Mouse (Mus musculus) midbrain, postnatal 0 days (tissue): ENCODE measurements around the gene Epor. TPM values are rescaled to one million over a fixed set of nuclear protein-coding genes. Genes with fewer than 3 reads are reported as not detected.
A peak's percentile ranks its signal among the peaks of the same experiment; 100 is the strongest.

Experiments
- ATAC-seq: fragments of 200-750 bp; cut with Nextera tagmentation; 2 replicates; pipeline ENCODE4 v1.8.0; 2017; ENCODE audit warnings: moderate number of reproducible peaks, mild to moderate bottlenecking, moderate TSS enrichment, moderate library complexity; ENCODE audit not compliant: low FRiP score
- DNase-seq: peaks from one replicate; pipeline ENCODE4 v3.0.0-alpha.2; 2015; ENCODE audit warnings: low spot score
- H3K27ac ChIP-seq: fragments of 300-500 bp; sonication (generic); 2 replicates; pipeline ENCODE4 v1.5.1; 2014; ENCODE audit warnings: low read depth, mild to moderate bottlenecking, low read length, mixed read lengths
- H3K27me3 ChIP-seq: fragments of 300-500 bp; sonication (generic); 2 replicates; pipeline ENCODE4 v1.6.1; 2014; ENCODE audit warnings: low read length, control low read depth, mixed read lengths; ENCODE audit not compliant: insufficient read depth
- H3K36me3 ChIP-seq: fragments of 300-500 bp; sonication (generic); 2 replicates; pipeline ENCODE4 v1.6.1; 2014; ENCODE audit warnings: low read length, control low read depth, mixed read lengths; ENCODE audit not compliant: insufficient read depth
- H3K4me1 ChIP-seq: fragments of 300-500 bp; sonication (generic); 2 replicates; pipeline ENCODE4 v1.6.1; 2014; ENCODE audit warnings: mild to moderate bottlenecking, control low read depth, antibody characterized with exemption, low read length, mixed read lengths; ENCODE audit not compliant: insufficient read depth
- H3K4me2 ChIP-seq: fragments of 300-500 bp; sonication (generic); 2 replicates; pipeline ENCODE4 v1.6.1; 2014; ENCODE audit warnings: low read depth, mild to moderate bottlenecking, low read length, mixed read lengths; ENCODE audit not compliant: poor library complexity, severe bottlenecking
- H3K4me3 ChIP-seq: fragments of 300-500 bp; sonication (generic); 2 replicates; pipeline ENCODE4 v1.5.1; 2014; ENCODE audit warnings: low read depth, mild to moderate bottlenecking, low read length, moderate library complexity
- H3K9ac ChIP-seq: fragments of 300-500 bp; sonication (generic); replicated peaks from 2 replicates; pipeline ENCODE4 v1.6.1; 2014; ENCODE audit warnings: mild to moderate bottlenecking, low read length, moderate library complexity, mixed read lengths; ENCODE audit not compliant: poor library complexity, severe bottlenecking
- H3K9me3 ChIP-seq: fragments of 300-500 bp; sonication (generic); 2 replicates; pipeline ENCODE4 v1.6.1; 2016; ENCODE audit warnings: low read length, control low read depth
- CTCF ChIP-seq: IDR thresholded peaks from 2 replicates; pipeline ENCODE4 v1.5.1; 2016; ENCODE audit warnings: antibody characterized with exemption, mild to moderate bottlenecking
- WGBS: fragments of 180-500 bp; shearing (Covaris S2); extraction: QIAGEN DNeasy Blood & Tissue Kit; methylation state at CpG from one replicate; pipeline ENCODE4 v1.1.7; 2014; 5-methylcytosine and 5-hydroxymethylcytosine counted together
- polyA plus RNA-seq: library from polyadenylated mRNA; unstranded; fragments of >200 nt; fragmentation: Nextera tagmentation; extraction: Ambion mirVana; gene quantifications from 2 replicates; pipeline ENCODE4 v1.2.1, GENCODE M21; 2015
- total RNA-seq: library from RNA; depleted of rRNA; stranded (reverse); fragments of >200 nt; gene quantifications from 2 replicates; pipeline ENCODE4 v1.2.3, GENCODE M21; 2014

The Epor gene
- total and polyA plus RNA-seq, 2 experiments from 2014 or later, result 1.9 to 2.7 TPM

GRCm38 (mm10) chr9:21925506-21925905 lies 37.8 kb downstream of the Epor start:
- Histone ChIP-seq H3K4me2 (no peak overlapping the region), H3K9me3 (no peaks in the 10 kb centered on the region), H3K9ac (no peak overlapping the region), H3K36me3 (no peaks in the 10 kb centered on the region), H3K4me1 (peaks cover 8% of the 10 kb centered on the region; the same call in 1 of the 2 replicates), H3K27ac (no peak overlapping the region), H3K27me3 (no peaks in the 10 kb centered on the region), H3K4me3 (no peak overlapping the region)
- ATAC-seq (no peak), DNase-seq (no peak)
- TF ChIP-seq CTCF, result no peak
- WGBS, result 96% methylated on average over 1 of the region's 1 CpGs

DNA sequence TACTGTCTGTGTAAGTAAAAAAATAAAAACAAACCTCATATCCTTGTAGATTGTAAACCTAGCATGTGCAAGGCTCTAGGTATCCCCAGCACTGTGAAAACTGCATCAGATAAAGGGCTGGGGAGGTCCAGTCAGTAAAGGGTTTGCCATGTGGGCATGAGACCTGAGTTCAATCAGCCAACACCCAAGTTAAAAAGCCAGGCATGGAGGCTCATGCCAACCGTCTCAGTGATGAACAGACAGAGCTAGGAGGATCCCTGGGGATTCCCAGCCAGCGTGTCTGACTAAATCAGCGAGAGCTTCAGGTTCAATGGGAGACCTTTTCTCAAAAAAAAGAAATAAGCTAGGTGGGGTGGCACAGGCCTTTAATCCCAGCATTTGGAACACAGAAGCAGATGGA lies 38.3 kb downstream of the Epor start:
- 79% methylated on average over 3 of the region's 3 CpGs for WGBS
- no peaks in the 10 kb centered on the region for H3K27me3 ChIP-seq
- no peak overlapping the region for H3K4me3 ChIP-seq
- no peak for TF ChIP-seq CTCF
- H3K4me1 ChIP-seq, result peaks cover 8% of the 10 kb centered on the region; the same call in 1 of the 2 replicates
- no peaks in the 10 kb centered on the region for H3K36me3 ChIP-seq
- no peak for ATAC-seq
- no peak for DNase-seq
- H3K27ac ChIP-seq, result no peak overlapping the region
- H3K4me2 ChIP-seq, result no peak overlapping the region
- H3K9ac ChIP-seq, result no peak overlapping the region
- H3K9me3 ChIP-seq, result no peaks in the 10 kb centered on the region

- peak; percentile 11 for DNase-seq
- Histone ChIP-seq H3K36me3 (no peaks in the 10 kb centered on the region), H3K27me3 (no peaks in the 10 kb centered on the region), H3K9me3 (no peaks in the 10 kb centered on the region), H3K4me2 (no peak overlapping the region), H3K27ac (no peak overlapping the region), H3K4me1 (peaks cover 8% of the 10 kb centered on the region; the same call in 1 of the 2 replicates), H3K4me3 (no peak overlapping the region), H3K9ac (no peak overlapping the region)
- WGBS, result 63% methylated on average over 6 of the region's 6 CpGs
- no peak for TF ChIP-seq CTCF
- no peak for ATAC-seq
These were observed 39.2 kb downstream of the Epor start for GRCm38 (mm10) chr9:21924099-21924493.

DNA sequence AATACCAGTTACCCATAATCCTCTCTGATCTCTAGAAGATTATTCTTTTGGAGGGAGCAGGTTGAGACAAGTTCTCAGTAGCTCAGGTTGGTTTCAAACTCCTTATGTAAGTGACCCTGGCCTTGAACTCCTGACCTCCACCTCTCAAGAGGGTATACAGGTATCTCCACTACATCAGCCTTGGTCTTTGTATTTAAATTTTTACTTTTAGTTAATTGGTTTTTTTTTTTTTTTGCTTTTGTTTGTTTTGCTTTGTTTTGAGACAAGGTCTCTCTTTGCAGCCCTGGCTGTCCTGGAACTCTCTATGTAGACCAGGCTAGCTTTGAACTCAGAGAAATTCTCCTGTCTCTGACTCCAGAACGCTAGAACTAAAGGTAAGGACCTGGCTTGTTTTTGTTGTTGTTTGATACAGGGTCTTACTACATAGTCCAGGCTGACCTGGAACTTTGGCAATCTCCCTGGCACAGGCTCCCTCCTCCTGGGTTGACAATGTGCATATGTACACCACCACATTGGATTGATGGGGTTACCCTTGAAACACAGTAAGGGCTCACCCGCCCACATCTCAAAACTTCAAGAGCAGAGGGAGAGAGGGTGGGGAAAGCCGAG lies 39.7 kb downstream of the Epor start:
- Histone ChIP-seq H3K4me3 (no peak overlapping the region), H3K4me2 (no peak overlapping the region), H3K27ac (no peak overlapping the region), H3K4me1 (peaks cover 8% of the 10 kb centered on the region; the same call in 1 of the 2 replicates), H3K9ac (no peak overlapping the region), H3K36me3 (no peaks in the 10 kb centered on the region), H3K9me3 (no peaks in the 10 kb centered on the region), H3K27me3 (no peaks in the 10 kb centered on the region)
- ATAC-seq (no peak), DNase-seq (no peak)
- TF ChIP-seq CTCF, result no peak
- 70% methylated on average over 3 of the region's 3 CpGs for WGBS

- DNase-seq (no peak), ATAC-seq (no peak)
- H3K4me1 ChIP-seq, result peaks cover 8% of the 10 kb centered on the region; the same call in 1 of the 2 replicates
- no peaks in the 10 kb centered on the region for H3K27me3 ChIP-seq
- H3K4me2 ChIP-seq, result no peak overlapping the region
- no peaks in the 10 kb centered on the region for H3K36me3 ChIP-seq
- H3K9ac ChIP-seq, result no peak overlapping the region
- 85% methylated on average over 4 of the region's 4 CpGs for WGBS
- H3K9me3 ChIP-seq, result no peaks in the 10 kb centered on the region
- TF ChIP-seq CTCF, result no peak
- H3K27ac ChIP-seq, result no peak overlapping the region
- no peak overlapping the region for H3K4me3 ChIP-seq
These were observed 40.3 kb downstream of the Epor start for GRCm38 (mm10) chr9:21923036-21923435.

GRCm38 (mm10) chr9:21918692-21919384 lies 44.5 kb downstream of the Epor start:
- H3K4me2 ChIP-seq, result peak overlapping the region; percentile 81
- H3K4me3 ChIP-seq, result peak overlapping the region; percentile 68
- H3K9me3 ChIP-seq, result no peaks in the 10 kb centered on the region
- H3K36me3 ChIP-seq, result 0 out of 2 replicates have a peak, but pooled peaks cover 7% of the 10 kb centered on the region
- ATAC-seq, result no peak
- TF ChIP-seq CTCF, result peak; percentile 8; the same call in 1 of the 2 replicates
- no peaks in the 10 kb centered on the region for H3K27me3 ChIP-seq
- peak overlapping the region; percentile 26; the same call in 1 of the 2 replicates for H3K27ac ChIP-seq
- no peak overlapping the region for H3K9ac ChIP-seq
- H3K4me1 ChIP-seq, result no peaks in the 10 kb centered on the region
- WGBS, result 21% methylated on average over 5 of the region's 5 CpGs
- no peak for DNase-seq
